Mouse (Mus musculus) limb, embryonic 10.5 days (tissue): ENCODE measurements around the gene Gm10100. TPM values are rescaled to one million over a fixed set of nuclear protein-coding genes. Genes with fewer than 3 reads are reported as not detected.
A peak's percentile ranks its signal among the peaks of the same experiment; 100 is the strongest.
"Not testable (repeated sequence)": the region's sequence is repeated elsewhere in the genome, so short reads cannot be mapped to it uniquely, and the experiment has no call there.

Experiments used
- DNase-seq: peaks from one replicate; pipeline ENCODE4 v3.0.0-alpha.2; 2017; ENCODE audit warnings: low spot score
- H3K27ac ChIP-seq: fragments of 300-500 bp; sonication (generic); 2 replicates; pipeline ENCODE4 v1.5.1; 2016; ENCODE audit warnings: mild to moderate bottlenecking
- H3K27me3 ChIP-seq: fragments of 300-500 bp; sonication (generic); 2 replicates; pipeline ENCODE4 v1.6.1; 2016; ENCODE audit warnings: low read depth, mild to moderate bottlenecking; ENCODE audit not compliant: poor library complexity, severe bottlenecking
- H3K36me3 ChIP-seq: fragments of 300-500 bp; sonication (generic); 2 replicates; pipeline ENCODE4 v1.6.1; 2016; ENCODE audit warnings: mild to moderate bottlenecking, moderate library complexity
- H3K4me1 ChIP-seq: fragments of 300-500 bp; sonication (generic); 2 replicates; pipeline ENCODE4 v1.6.1; 2016
- H3K4me3 ChIP-seq: fragments of 300-500 bp; sonication (generic); 2 replicates; pipeline ENCODE4 v1.5.1; 2016; ENCODE audit warnings: mild to moderate bottlenecking, moderate library complexity
- H3K9me3 ChIP-seq: fragments of 300-500 bp; sonication (generic); replicated peaks from 2 replicates; pipeline ENCODE4 v1.6.1; 2016; ENCODE audit warnings: mild to moderate bottlenecking
- WGBS: fragments of 180-500 bp; shearing (Covaris S2); methylation state at CpG from one replicate; pipeline ENCODE4 v1.1.7; 2016; 5-methylcytosine and 5-hydroxymethylcytosine counted together
- polyA plus RNA-seq: library from polyadenylated mRNA; unstranded; fragments of >200 nt; fragmentation: Nextera tagmentation; extraction: Ambion mirVana; gene quantifications from 2 replicates; pipeline ENCODE4 v1.2.1, GENCODE M21; 2016

The Gm10100 gene
- not detected in 2 replicates for polyA plus RNA-seq

- Histone ChIP-seq H3K27me3 (no peaks in the 10 kb centered on the region), H3K36me3 (no peaks in the 10 kb centered on the region), H3K9me3 (no peaks in the 10 kb centered on the region), H3K27ac (no peak within 1 kb of the TSS), H3K4me3 (no peak within 1 kb of the TSS), H3K4me1 (no peaks in the 10 kb centered on the region)
- 36% methylated on average over 3 of the region's 3 CpGs for WGBS
- DNase-seq = no peak
Measured at GRCm38 (mm10) chr10:77726186-77726585, at the start of gene Gm10100. Gene Gm10100 (plus strand): TSS chr10:77726486.

DNA sequence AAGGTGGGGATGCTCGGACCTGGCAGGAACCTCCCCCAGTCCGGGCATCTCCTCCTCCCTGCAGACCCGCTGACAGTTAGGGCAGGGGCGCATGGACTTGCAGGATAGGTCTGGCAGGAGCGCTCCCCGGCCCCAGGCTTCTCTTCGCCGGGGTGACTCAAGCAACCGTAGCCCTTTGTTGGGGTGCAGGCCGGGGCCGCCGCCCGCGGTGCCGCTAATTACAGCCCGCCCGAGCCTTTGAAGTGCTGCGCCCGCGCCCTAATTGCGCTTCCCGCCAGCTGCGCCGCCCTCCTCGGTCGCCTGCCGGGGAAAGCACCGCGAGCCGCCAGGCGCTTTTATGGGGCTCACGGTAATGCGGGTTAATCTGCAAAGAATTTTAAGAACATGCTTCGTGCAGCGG lies 48.7 kb upstream of the Gm10100 start:
- Histone ChIP-seq H3K27ac (peak overlapping the region; percentile 78), H3K9me3 (no peaks in the 10 kb centered on the region), H3K4me1 (peaks cover 47% of the 10 kb centered on the region), H3K36me3 (no peaks in the 10 kb centered on the region), H3K27me3 (peaks cover 53% of the 10 kb centered on the region), H3K4me3 (peak overlapping the region; percentile 54)
- WGBS = under 1% methylated on average over 35 of the region's 35 CpGs
- DNase-seq = peak; percentile 68

DNA sequence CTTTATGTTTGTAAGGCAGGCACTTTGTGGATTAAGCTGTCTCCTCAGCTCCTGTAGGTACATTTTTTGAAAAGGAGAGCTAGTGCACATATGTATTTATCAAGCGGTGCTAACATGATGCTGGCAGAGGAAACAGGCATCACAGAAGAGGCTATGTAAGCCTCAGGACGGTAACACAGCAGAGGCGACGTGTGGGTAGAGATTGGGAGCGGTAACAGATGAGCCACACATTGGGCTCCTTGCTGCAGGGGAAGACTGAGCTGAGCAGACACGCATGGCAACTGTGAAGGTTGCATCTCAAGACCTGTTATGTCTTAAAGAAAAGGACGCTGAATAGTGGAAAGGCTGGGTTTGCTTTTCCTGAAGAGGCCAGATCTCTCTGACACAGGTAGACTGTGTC lies 43.3 kb upstream of the Gm10100 start:
- Histone ChIP-seq H3K27me3 (peaks cover 65% of the 10 kb centered on the region), H3K27ac (no peak overlapping the region), H3K9me3 (no peaks in the 10 kb centered on the region), H3K4me1 (peaks cover 56% of the 10 kb centered on the region), H3K36me3 (no peaks in the 10 kb centered on the region), H3K4me3 (no peak overlapping the region)
- 78% methylated on average over 7 of the region's 7 CpGs for WGBS
- DNase-seq = no peak

- Histone ChIP-seq H3K4me1 (peaks cover 53% of the 10 kb centered on the region), H3K36me3 (no peaks in the 10 kb centered on the region), H3K4me3 (no peak overlapping the region), H3K9me3 (no peaks in the 10 kb centered on the region), H3K27me3 (peaks cover 65% of the 10 kb centered on the region), H3K27ac (no peak overlapping the region)
- DNase-seq = no peak
- WGBS = 24% methylated on average over 8 of the region's 8 CpGs
Measured at GRCm38 (mm10) chr10:77684181-77684580, 42.1 kb upstream of the Gm10100 start.

DNA sequence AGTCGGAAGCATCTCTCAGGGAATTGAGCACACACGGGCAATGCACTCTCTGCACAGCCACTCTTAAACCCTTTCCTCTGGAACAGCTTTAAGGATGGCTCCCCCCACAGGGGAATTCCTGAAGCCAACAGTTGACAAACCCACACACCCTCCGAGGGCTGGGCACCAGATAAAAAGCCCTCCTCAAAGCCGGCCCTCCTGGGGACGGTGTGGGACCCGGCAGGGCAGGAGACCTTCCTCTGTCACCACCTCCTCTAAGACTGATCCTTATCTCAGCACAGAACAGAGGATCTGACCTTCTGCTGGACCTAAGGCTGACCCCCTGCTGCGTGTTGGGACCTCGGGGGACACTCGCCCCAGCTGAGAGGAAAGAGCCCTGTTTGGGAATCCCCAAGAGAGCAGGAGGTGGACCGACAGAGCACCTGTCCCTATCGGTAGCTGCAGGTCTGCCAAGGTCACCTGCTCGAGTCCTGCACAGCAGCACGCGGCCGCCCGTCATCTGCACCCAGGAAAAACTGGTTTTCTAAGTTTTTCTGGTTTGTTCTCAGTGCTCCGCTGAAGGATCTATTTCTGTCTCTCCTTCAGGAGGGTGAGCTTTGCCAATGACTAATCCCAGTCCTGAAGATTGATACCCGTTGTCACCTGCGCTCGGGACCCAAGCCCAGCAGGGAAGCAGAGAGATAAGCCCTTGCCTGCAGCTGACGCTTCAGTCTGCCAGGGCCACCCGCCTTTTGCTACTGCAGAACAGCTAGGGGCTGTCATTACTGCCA lies 40.2 kb upstream of the Gm10100 start, which contains the start of gene Tspear:
Gene Tspear, plus strand, starts transcription at position 675 of the 770 bp plus-strand sequence.
- WGBS = 2% methylated on average over 22 of the region's 22 CpGs

GRCm38 (mm10) chr10:77687021-77687420 lies 39.3 kb upstream of the Gm10100 start:
- H3K9me3 ChIP-seq = no peaks in the 10 kb centered on the region
- no peak overlapping the region for H3K4me3 ChIP-seq
- H3K4me1 ChIP-seq = peaks cover 60% of the 10 kb centered on the region
- no peak for DNase-seq
- H3K36me3 ChIP-seq = no peaks in the 10 kb centered on the region
- peaks cover 70% of the 10 kb centered on the region for H3K27me3 ChIP-seq
- no peak overlapping the region for H3K27ac ChIP-seq
- 16% methylated on average over 10 of the region's 10 CpGs for WGBS

More for the DNA sequence above, 40.2 kb upstream of the Gm10100 start, which contains the start of gene Tspear:
- H3K9me3 ChIP-seq = no peaks in the 10 kb centered on the region
- peaks cover 58% of the 10 kb centered on the region for H3K4me1 ChIP-seq
- no peak for DNase-seq
- peaks cover 70% of the 10 kb centered on the region for H3K27me3 ChIP-seq
- no peak within 1 kb of the TSS for H3K27ac ChIP-seq
- no peak within 1 kb of the TSS for H3K4me3 ChIP-seq
- H3K36me3 ChIP-seq = no peaks in the 10 kb centered on the region

GRCm38 (mm10) chr10:77690356-77690807 lies 35.9 kb upstream of the Gm10100 start, which contains the start of gene Gm19402:
Gene Gm19402 (minus strand): TSS chr10:77690757.
- not testable (repeated sequence) for H3K4me3 ChIP-seq, DNase-seq, H3K27ac ChIP-seq, H3K36me3 ChIP-seq, H3K9me3 ChIP-seq
- Histone ChIP-seq H3K27me3 (peaks cover 49% of the 10 kb centered on the region), H3K4me1 (peaks cover 71% of the 10 kb centered on the region)
- 83% methylated on average over 3 of the region's 3 CpGs for WGBS

- DNase-seq = no peak
- Histone ChIP-seq H3K27ac (no peak within 1 kb of the TSS), H3K27me3 (no peaks in the 10 kb centered on the region), H3K36me3 (no peaks in the 10 kb centered on the region), H3K4me3 (no peak within 1 kb of the TSS), H3K9me3 (no peaks in the 10 kb centered on the region), H3K4me1 (peaks cover 41% of the 10 kb centered on the region)
- 40% methylated on average over 4 of the region's 4 CpGs for WGBS
Measured at GRCm38 (mm10) chr10:77697133-77697532, 29.2 kb upstream of the Gm10100 start, which contains the start of gene Gm9508. Gene Gm9508 (minus strand): TSS chr10:77697233.

- H3K4me3 ChIP-seq = no peak within 1 kb of the TSS
- no peak for DNase-seq
- 92% methylated on average over 1 of the region's 1 CpGs for WGBS
- no peak within 1 kb of the TSS for H3K27ac ChIP-seq
- H3K4me1 ChIP-seq = no peaks in the 10 kb centered on the region
- no peaks in the 10 kb centered on the region for H3K27me3 ChIP-seq
- 0 out of 2 replicates have a peak, but pooled peaks cover 7% of the 10 kb centered on the region for H3K9me3 ChIP-seq
- no peaks in the 10 kb centered on the region for H3K36me3 ChIP-seq
Measured at GRCm38 (mm10) chr10:77706326-77706725, 20.0 kb upstream of the Gm10100 start, which contains the start of gene Gm10272. Gene Gm10272 (plus strand): TSS chr10:77706626.

DNA sequence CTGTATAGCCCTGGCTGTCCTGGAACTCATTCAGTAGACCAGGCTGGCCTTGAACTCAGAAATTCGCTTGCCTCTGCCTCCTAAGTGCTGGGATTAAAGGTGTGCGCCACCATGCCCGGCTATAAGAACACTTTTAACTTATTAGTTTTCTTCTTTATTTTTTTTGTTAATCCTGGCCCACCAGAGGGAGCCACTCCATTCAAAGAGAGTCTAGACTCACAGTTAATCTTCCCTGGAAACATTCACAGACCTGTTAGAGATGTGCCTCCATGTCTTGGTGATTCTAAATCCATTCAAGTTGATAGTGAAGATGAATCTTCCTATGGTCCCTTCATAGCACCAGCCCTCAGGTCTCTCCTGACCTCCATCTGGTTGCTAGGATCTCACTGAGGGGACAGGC lies 16.5 kb upstream of the Gm10100 start:
- H3K36me3 ChIP-seq = no peaks in the 10 kb centered on the region
- no peak overlapping the region for H3K4me3 ChIP-seq
- H3K9me3 ChIP-seq = 0 out of 2 replicates have a peak, but pooled peaks cover 3% of the 10 kb centered on the region
- no peak overlapping the region for H3K27ac ChIP-seq
- H3K4me1 ChIP-seq = 0 out of 2 replicates have a peak, but pooled peaks cover 2% of the 10 kb centered on the region
- WGBS = 76% methylated on average over 3 of the region's 3 CpGs
- no peak for DNase-seq
- no peaks in the 10 kb centered on the region for H3K27me3 ChIP-seq

- not testable (repeated sequence) for H3K27ac ChIP-seq, H3K27me3 ChIP-seq, H3K36me3 ChIP-seq, DNase-seq, H3K4me1 ChIP-seq, H3K9me3 ChIP-seq, H3K4me3 ChIP-seq
Measured at GRCm38 (mm10) chr10:77711157-77711556, 15.1 kb upstream of the Gm10100 start, which contains the start of gene Gm10024. Gene Gm10024 (plus strand): TSS chr10:77711457.

DNA sequence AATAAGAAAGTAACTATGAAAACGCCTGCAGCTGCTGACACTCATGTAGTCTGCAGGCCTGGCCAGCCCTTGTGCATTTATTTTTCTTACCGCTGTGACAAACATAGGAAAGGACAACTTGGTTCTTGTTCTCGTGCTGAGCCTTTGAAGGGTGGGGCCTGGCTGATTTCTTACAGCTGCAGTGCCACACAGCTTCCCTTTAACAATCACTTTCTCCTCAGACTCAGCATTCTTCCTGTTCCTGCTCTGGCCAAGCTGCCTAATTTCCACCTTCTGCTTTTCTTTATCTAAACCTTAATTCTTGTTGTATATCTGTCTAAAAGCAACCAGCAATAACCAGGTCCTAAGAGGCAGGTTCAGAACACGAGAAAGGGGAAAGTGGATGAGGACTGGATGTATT lies 12.6 kb upstream of the Gm10100 start:
- no peak overlapping the region for H3K27ac ChIP-seq
- no peaks in the 10 kb centered on the region for H3K27me3 ChIP-seq
- WGBS = 73% methylated on average over 4 of the region's 4 CpGs
- 0 out of 2 replicates have a peak, but pooled peaks cover 2% of the 10 kb centered on the region for H3K4me1 ChIP-seq
- H3K4me3 ChIP-seq = no peak overlapping the region
- H3K36me3 ChIP-seq = no peaks in the 10 kb centered on the region
- DNase-seq = no peak
- H3K9me3 ChIP-seq = no peaks in the 10 kb centered on the region

- Histone ChIP-seq H3K27ac (no peak within 1 kb of the TSS), H3K4me1 (0 out of 2 replicates have a peak, but pooled peaks cover 2% of the 10 kb centered on the region)
Measured at GRCm38 (mm10) chr10:77715507-77715906, 10.8 kb upstream of the Gm10100 start, which contains the start of gene Gm10142. Gene Gm10142 (plus strand): TSS chr10:77715807.

More at GRCm38 (mm10) chr10:77715507-77715906, 10.8 kb upstream of the Gm10100 start, which contains the start of gene Gm10142:
- H3K4me3 ChIP-seq = no peak within 1 kb of the TSS
- no peak for DNase-seq
- WGBS = 85% methylated on average over 1 of the region's 1 CpGs
- H3K27me3 ChIP-seq = no peaks in the 10 kb centered on the region
- no peaks in the 10 kb centered on the region for H3K9me3 ChIP-seq
- no peaks in the 10 kb centered on the region for H3K36me3 ChIP-seq
